Mouse (Mus musculus): Measurements from ENCODE around the gene Trpc5. TPM values are rescaled to one million over a fixed set of nuclear protein-coding genes. Genes with fewer than 3 reads are reported as not detected.

The Trpc5 gene
- total RNA-seq (2015) (not detected in 2 replicates), total RNA-seq (2017) (not detected in 2 replicates)

DNA sequence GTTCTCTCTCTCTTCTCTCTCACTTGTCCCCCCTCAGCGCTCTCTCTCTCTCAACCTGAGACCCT is at the start of gene Trpc5:
TSS of gene Trpc5 (minus strand) at position 39 of the 65 bp plus-strand sequence.
- no peak for ATAC-seq (ENCODE audit: poor library complexity, severe bottlenecking)

DNA sequence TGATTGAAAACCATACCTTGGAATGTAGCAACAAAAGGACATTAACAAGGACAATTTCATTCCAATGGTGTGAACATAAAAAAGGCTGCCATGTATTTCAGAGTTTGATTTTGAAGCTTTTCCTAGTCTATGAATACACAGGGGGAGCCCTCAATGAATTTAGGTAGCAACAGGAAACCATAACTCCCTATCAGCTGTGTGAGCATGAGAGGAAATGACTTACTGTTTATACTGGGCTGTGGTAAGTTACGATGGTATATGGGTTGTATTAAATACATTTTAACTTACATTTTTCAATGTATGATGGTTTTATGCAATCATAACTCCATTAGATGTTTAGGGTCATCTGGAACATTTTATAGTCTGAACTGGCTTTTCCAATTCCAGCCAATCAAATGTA is 28.4 kb upstream of the Trpc5 start:
- no peak for ATAC-seq (ENCODE audit: poor library complexity, severe bottlenecking)

DNA sequence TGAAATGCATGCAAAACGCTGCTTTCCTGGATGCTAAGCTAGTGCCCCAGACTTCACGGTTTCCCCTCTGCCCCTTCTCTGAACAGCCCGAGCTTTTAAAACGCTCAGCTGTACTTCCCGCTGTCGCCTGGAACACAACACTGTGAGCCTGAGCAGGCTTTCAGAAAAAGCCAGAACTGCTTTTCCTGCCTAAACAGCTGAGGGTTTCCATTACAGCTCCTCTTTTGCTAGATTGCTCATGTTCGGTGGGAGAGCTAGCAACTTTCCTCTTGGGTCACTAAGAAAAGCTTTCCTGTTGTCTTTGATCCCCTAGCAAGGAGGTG is 1.8 kb upstream of the Trpc5 start:
- ATAC-seq (ENCODE audit: poor library complexity, severe bottlenecking), result no peak

DNA sequence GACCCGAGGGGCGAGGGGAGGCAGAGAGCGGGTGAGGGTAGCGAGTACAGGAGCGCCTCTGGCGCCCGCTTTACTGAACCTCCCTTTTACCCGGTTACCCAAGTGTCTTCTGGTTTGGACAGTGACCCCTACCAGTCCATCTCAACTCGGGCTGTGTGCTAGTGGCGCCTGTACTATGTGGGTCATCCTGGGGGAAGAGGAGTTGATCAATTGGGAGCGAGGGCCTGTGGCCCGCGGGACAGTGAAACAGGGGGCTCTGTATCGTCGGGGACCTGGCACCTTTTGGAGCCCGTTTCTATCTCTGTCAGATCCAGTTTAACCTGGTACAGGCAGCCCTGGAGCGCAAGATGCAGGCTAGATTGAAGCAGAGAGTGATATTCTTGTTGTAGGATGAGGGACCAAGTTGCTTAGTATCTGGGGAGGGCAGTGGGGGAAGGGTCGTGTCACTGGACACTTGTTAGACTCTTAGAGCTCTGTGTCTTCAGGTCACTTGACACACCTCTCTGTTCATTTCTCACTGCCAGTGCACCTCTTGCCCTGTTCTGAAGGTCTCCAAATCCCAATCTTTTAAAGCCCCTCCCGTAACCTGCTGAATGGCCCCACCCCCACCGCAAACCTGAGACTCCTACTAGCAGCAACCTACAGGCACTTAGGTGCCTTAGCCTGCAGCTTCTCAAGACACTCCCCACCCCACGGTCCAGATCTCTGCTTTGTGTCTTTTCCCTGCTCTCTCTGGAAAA is 1.3 kb upstream of the Trpc5 start:
- ATAC-seq (ENCODE audit: poor library complexity, severe bottlenecking), result no peak

DNA sequence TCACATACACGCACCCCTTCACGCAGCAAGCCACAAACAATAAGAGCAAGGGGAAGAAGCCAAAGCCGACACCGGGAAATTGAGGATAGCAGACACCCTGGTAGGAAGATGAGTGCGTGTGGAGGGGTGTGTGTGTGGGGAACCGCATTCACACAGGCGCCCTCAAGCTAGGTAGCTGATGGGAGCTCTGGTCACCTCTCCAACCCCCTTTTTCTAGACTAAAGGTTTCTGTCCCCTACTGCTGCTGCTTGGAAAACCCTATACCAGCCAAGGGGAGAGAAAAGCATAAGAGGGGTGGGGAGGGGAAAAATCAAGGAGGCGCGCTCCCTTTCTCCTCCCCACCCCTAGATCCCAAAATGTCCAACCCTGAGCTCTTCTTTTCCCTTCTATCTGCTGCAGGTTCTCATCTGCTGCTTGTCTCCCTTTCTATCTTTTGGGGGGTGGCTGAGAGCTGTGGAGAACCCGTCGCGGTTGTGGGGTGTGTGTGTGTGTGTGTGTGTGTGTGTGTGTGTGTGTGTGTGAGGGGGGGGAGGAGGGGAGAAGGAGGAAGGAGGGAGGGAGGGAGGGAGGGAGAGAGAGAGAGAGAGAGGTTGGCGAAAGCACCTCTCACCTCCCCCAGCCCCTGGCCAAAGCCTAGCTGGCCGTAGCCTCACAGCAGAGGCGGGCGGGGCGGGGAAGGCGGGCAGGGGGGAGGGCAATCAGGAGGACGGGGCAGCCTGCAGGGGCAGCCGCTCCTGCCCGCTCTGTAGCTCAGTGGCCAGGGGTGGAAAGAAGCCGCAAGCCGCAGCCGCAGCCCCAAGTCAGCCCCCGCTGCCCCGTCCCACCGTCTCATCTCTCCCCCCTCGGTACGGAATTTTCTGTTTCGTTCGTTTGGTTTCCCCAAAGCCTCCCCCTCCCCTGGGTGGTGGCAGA is 483 bp upstream of the Trpc5 start, which contains the start of gene Rtl4:
TSS of gene Rtl4 (plus strand) at position 701 of the 912 bp plus-strand sequence.
- no peak for ATAC-seq (ENCODE audit: poor library complexity, severe bottlenecking)

DNA sequence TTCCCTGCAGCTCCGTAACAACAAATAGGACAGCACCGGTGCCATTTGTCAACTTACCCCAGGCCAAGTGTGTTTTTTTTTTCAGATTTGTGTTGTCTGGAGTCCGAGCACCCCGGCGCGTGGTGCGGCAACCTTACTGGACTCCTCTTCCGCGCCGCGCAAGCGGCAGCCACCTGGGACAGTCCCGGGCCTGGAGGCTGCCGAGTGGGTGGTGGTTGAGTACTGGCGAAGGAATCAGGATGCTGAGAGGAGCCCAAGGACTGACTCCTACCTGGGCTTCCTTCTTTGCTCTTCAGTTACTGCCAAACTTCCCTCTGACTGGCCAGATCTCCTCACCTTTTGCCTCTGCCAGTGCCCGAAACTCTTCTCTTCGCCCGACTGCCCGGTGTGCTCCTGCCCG is 238 bp downstream of the Trpc5 start:
- no peak for ATAC-seq (ENCODE audit: poor library complexity, severe bottlenecking)

DNA sequence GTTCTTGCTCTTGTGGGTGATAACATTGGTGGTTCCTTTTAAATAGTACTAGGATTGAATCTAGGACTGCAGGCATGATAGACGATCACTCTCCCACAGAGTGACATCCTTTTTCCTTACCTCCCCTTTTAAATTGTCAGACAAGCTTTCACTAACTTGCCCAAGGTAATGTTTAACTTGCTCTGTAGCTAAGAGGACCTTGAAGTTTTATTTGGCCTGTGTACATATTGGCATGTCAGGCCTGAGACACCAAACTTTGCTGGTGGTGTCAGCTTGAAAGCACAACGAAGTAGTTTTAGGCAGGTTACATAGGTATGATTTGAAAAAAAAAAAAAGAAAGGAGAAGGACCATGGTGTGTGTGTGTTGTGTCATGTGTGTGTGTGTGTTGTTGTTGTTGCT is 35.8 kb downstream of the Trpc5 start:
- ATAC-seq (ENCODE audit: poor library complexity, severe bottlenecking), result no peak

DNA sequence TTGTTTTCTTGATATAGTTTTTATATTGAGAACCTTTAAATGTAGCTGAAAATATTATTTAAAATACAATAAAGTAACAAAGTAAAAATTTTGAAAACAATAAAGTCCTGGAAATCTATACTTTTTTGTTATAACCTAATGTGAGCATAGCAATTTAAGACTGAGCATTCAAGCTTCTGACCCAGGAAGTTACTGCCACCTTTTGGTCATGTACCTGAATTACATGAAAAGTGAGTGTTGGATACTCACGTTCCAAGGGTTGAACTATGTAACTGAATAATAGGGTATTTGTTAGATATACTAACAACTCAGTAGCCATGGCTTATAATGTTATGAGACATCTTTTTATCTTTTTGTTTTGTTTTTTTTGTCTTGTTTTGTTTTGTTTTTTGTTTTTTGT is 42.6 kb downstream of the Trpc5 start:
- ATAC-seq (ENCODE audit: poor library complexity, severe bottlenecking), result no peak

DNA sequence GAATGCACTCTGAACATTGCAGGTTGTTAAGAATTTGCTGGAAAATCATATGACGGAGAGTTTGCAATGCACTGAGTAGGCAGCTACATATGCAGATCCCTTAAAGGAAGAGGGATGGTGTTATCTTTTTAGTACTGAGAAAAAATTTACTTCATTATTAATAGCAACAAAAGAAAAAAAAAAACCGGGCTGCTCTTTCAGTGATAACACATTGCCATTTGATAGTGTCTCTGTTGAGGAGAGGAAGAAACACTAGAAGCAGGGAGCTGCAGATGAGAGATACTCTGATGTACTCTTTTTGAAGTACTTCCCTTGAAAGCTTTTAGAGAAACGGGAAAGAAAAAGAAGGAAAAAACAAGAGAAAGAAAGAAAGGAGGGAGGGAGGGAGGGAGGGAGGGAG is 43.2 kb downstream of the Trpc5 start:
- ATAC-seq (ENCODE audit: poor library complexity, severe bottlenecking), result no peak

DNA sequence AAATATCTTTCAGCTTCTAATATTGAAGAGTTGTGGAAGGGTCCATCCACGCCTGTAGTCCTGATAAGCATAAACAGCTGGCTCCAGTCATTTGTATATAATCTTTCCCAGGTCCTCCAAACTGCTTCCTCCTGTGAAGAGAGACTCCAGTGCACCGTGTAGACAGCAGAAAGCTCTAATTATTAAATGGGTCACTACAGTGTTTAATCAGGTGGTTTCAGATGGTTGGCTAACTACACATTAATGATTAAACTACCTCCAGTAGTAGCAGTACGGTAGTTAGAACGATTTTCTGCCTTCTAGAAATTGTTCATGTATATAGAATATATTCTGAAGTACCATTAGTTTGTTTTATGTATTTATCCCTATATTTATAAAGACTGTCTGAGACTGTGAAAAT is 75.2 kb downstream of the Trpc5 start:
- ATAC-seq (ENCODE audit: poor library complexity, severe bottlenecking), result no peak

DNA sequence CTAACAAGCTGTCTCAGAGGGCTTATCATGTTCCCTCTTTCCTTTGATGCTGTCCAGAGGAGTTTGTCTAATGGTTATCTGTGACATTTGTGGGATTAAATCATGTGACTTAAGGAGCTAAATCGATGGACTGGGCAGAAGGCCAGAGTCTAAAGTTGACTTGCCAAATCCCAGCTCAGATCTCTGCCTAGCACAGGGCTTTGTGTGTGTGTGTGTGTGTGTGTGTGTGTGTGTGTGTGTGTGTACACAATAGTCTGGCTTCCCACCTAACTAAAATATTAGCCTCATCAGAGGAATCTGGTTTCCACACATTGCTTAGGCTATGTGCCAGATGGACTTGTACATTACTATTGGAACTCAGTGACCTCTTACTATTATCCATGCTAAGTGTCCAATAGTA is 151.5 kb downstream of the Trpc5 start:
- no peak for ATAC-seq (ENCODE audit: poor library complexity, severe bottlenecking)

DNA sequence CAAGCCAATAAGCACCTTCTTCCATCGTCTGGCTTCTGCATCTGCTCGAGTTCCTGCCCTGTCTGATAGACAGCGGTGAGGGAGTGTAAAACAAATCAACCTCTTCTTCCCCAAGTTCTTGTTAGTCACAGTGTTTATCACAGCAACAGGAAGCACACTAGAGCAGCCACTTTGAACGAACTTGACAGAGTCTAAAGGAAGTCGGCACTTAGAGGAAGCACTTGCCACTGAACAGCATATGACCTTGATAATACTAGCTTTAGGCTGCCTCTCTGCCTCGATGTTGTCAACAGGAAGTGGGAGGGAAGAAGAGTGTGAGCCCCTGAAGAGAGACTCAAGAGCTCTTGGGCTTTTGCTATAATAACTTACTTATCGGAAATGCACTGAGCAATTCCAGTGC is 161.9 kb downstream of the Trpc5 start:
- 0 out of 2 replicates have a peak, but pooled peaks have one; percentile 24 for ATAC-seq (ENCODE audit: poor library complexity, severe bottlenecking)

DNA sequence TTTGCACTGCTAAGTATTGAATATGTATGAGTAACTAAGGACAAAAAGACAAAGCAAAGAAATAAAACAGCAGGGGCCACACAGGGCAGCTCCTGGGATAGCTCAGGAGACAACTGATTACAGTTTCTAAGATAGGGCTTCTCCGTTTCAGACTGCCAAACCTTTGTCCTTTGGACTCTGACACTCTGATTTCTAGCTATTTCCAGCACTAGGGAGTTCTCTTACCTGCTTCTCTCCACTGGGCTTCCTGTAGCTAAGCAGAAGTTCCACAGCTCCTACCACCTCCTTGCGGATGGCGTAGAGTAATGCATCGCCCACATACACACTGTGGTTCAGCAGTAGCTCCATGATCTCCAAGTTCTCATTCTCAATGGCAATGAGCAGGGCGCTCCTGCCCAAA is 164.7 kb downstream of the Trpc5 start:
- ATAC-seq (ENCODE audit: poor library complexity, severe bottlenecking), result no peak

DNA sequence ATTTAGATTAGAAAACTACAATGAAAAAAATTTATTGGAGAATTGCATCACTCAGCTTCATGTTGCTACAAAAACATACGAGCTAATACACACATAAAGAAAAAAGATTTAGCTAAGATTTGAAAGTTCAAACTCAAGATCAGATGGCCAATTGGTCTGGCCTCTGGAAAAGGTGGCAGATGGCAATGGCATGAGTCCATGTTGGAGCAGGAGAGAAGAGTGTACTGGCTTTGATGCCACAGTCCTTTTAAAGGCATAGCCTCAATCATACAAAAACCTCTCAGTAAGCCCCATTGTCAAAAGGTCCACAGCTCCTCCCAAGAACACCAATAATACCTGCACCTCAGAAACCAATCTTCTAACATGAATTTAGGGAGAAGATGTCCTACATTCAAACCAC is 196.6 kb downstream of the Trpc5 start:
- no peak for ATAC-seq (ENCODE audit: poor library complexity, severe bottlenecking)

DNA sequence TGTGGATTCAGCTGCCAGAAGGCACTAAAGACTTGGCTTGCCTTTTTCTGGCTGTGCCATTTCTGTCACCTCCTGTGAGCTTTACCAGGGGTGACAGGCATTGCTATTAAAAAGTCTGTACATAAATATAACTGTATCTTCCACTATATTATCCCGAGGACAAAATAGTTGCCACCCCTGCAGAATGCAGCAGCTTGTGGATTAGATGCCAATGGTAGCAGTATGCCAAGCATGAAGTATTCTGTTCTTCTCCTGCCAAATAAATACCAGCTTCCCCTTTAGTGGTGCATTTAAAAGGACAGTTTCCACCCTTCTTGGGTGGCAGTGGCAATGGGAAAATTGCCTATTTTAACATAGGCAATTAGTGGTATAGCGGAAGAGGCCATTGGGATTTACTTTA is 223.6 kb downstream of the Trpc5 start:
- ATAC-seq (ENCODE audit: poor library complexity, severe bottlenecking), result no peak

DNA sequence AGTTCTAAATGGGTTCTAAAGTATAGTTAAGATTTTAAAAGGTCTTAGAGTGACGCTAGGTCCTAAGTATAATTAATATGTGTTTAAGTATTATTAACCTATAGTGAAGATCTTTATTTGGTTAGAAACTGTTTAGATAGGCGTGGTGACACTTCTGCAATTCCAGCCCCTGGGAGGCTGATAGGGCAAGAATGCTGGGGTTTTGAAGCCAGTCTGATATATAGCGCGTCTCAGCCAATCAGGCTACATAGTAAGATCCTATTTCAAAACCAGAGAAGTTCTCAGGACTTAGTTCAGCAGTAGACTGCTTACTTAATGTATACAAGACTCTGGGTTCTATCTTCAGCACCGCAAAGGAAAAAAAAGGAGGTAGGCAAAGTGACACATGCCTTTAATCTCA is 231.7 kb downstream of the Trpc5 start, which contains the start of gene Trpc5os:
TSS of gene Trpc5os (plus strand) at position 301 of the 400 bp plus-strand sequence.
- no peak for ATAC-seq (ENCODE audit: poor library complexity, severe bottlenecking)

DNA sequence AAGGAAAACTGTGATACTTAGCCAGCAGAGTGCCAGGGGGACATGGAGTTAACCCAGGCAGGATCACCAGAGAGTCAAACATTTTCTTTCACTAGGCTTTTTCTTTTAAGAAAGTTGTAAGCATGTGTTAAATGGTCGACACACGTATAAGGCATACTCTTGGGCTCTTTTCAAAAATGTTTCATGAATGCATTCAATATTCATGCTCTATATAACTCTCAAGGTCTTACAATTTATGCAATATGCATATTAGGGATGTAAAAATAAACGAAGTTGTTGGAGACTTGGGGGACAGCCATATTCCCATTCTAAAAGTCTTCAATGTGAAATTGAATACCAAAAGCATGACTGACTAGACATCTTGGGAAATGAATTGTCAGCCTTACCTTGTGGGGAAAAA is 264.1 kb downstream of the Trpc5 start:
- ATAC-seq (ENCODE audit: poor library complexity, severe bottlenecking), result no peak

DNA sequence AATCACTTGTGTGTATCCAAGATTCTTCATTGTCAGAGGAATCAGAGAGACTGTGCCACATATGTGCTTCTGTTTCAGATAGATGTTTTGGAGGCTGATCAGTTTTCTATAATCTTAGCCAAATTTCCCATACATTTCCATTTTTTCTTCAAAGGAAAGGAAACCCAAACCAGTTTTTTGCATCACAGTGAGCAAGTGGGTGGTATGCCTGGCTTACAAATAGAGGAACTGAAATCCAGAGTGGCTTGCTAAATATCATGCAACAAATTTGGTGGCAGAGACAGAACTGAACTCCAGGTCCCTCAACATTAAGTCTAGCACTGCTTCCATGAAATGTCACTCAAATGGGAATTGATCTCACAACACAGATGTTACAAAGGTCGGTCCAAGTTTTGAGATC is 266.9 kb downstream of the Trpc5 start:
- ATAC-seq (ENCODE audit: poor library complexity, severe bottlenecking), result no peak

DNA sequence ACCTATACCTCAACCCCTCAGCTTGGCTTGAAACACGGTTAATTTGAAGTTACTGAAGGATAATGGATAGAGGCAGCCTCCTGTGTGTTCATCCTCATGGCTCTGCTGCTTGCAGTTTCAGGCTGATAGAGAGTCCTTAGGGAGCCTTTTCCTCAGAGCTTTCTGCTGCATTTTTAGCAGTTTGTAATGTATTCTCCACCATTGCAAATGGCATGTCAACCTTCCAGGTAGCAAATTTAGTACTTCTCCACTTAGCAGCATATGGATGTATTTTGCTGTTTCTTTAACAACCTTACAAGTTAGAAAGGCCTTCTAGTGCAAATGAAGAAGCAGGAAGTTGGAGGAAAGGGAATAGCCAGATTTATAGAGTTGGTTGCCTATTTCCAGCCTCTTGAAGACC is 267.7 kb downstream of the Trpc5 start:
- no peak for ATAC-seq (ENCODE audit: poor library complexity, severe bottlenecking)

DNA sequence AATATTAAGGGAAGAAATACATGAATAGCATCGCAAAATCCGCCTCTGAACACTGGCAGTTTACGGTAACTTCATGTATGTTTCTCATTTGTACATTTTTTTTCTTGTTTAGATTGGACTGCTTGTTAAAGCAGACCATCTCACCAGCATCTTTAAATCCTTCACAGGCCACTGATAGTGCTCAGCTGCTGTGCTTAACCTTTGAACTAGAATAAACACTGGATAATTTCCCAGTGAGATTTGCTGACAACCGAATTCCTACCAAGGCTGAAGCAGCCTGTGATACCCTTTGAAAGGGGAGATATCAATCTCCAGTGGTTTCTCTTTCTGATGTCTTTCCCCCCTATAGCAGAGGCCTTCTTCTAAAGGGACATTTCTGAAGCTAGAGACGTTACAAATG is 279.9 kb downstream of the Trpc5 start:
- ATAC-seq (ENCODE audit: poor library complexity, severe bottlenecking), result no peak

DNA sequence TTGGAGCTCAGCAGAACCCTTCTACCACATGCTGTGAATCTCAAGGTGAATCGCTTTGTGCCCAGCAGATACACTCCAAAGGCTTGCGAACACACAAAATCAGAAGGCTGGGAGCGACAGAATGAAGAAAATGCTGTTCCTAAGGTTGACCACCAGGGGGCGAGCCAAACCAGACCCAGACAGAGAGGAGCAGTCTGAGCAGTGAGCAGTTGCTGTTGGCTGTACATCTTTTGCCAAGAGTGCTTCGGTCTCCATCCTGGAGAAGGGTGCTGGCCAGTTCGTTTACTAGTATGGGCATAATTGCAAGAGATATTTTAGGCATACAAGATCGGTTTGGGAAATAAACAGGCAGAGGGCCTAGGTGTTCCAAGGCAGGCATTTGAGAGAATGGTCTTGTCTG is 284.5 kb downstream of the Trpc5 start:
- ATAC-seq (ENCODE audit: poor library complexity, severe bottlenecking), result peak; percentile 74

DNA sequence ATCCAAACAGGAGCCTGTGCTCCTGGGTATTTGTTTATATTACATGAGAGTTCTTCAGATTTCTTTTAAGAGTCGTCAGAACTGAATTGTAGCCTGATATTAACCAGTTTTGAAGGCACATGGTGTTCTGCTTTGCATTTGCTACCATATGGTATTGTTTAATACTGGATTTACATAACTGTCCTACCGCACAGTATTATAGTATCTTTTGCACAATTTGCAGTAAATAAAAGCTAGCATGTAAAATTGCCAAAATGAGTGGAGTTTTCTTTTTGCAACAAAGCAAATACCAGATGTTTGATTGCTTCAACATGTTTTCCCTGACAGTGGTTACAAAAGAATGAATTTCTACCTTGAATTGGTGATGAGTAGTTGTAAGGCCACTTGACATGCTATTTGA is 313.8 kb downstream of the Trpc5 start:
- ATAC-seq (ENCODE audit: poor library complexity, severe bottlenecking), result no peak

DNA sequence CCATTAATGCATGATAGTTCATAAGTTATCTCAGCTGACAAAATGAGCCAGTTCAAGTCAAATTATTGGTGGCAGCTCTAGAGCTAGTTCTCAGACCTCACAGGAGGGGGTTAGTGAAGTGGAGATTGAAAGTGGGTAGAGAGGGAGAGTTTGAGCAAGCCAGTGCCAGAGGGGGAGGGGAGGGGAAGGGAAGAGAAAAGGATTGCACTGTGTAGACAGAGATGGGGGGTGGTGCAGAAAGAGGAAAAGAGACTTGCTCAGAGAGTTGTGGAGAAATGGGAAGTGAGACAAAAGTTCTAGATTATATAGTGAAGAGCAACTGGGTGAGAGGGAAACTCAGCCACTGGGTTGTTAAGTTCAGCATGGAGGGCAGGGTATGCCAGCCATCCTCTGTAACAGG is 349.6 kb downstream of the Trpc5 start:
- peak; percentile 98 for ATAC-seq (ENCODE audit: poor library complexity, severe bottlenecking)

Measured in megakaryocyte, adult 5-6 weeks (primary cell).